Comparison of ENCODE assay signal across 8 mouse cellular contexts in genomic region chr8:75083846-75084245, GRCm38 (mm10). TPM values are rescaled to one million over a fixed set of nuclear protein-coding genes. Genes with fewer than 3 reads are reported as not detected.
DNase-seq lines count a peak whose midpoint lies in the region; ATAC-seq lines count a peak whose summit lies in the region.

No protein-coding gene starts in this region.

- H3K9ac ChIP-seq in intestine, embryonic 14.5 days (ENCODE audit: low read length), result no peak overlapping the region

- no peaks in the 10 kb centered on the region for H3K9me3 ChIP-seq in intestine, embryonic 14.5 days (ENCODE audit: control insufficient read depth, low read length)

- intact Hi-C loops in left cerebral cortex, postnatal 14 days (cut with DNase I), result no loop called here

- no peaks in the 10 kb centered on the region for H3K27me3 ChIP-seq in intestine, embryonic 14.5 days (replicated peaks; ENCODE audit: control insufficient read depth, insufficient read depth, low read length)

- H3K27ac ChIP-seq in intestine, embryonic 14.5 days (ENCODE audit: low read depth), result no peak overlapping the region

- no peak overlapping the region for H3K4me3 ChIP-seq in intestine, embryonic 14.5 days (ENCODE audit: low read depth, low read length)

- peak; percentile 97 to 98 for DNase-seq in adrenal gland, adult (ENCODE audit: inconsistent age in 2 of 2, low spot score in 1 of 2)
- peak; percentile 96 for DNase-seq in embryo, embryonic 11 days
- DNase-seq in gastrocnemius, postnatal 25 days, result peak; percentile 92
- peak; percentile 95 for DNase-seq in intestine, embryonic 14.5 days (ENCODE audit: low spot score)
- peak; percentile 82 to 95 for DNase-seq in left cerebral cortex, postnatal 14 days (ENCODE audit: low spot score in 2 of 2)
- peak; percentile 98 for DNase-seq in mesoderm, embryonic 11.5 days (ENCODE audit: low read depth, low spot score)
- peak; percentile 75 to 76 for DNase-seq in right cerebral cortex, postnatal 36 days (ENCODE audit: low spot score in 2 of 2)
- DNase-seq in yolk sac, embryonic 10.5 days (ENCODE audit: low spot score), result peak; percentile 96

- peak overlapping the region; percentile 41 for H3K4me2 ChIP-seq in intestine, embryonic 14.5 days (ENCODE audit: low read length)

- peak; percentile 96 for ATAC-seq in intestine, embryonic 14.5 days (replicated peaks; ENCODE audit: low FRiP score, low TSS enrichment, low read depth)

- H3K36me3 ChIP-seq in intestine, embryonic 14.5 days (ENCODE audit: control insufficient read depth, insufficient read depth, low read length), result no peaks in the 10 kb centered on the region

- H3K4me1 ChIP-seq in intestine, embryonic 14.5 days (replicated peaks; ENCODE audit: control insufficient read depth, insufficient read depth, low read length), result peaks cover 1% of the 10 kb centered on the region; the same call in 1 of the 2 replicates

- 2% methylated on average over 17 of the region's 17 CpGs for WGBS in intestine, embryonic 14.5 days

RNA-seq across cellular contexts. Expression of gene Hmox1, which starts 9.6 kb away (rescaled TPM):
- 1 to 10 TPM; 4.0 to 7.4 TPM for total RNA-seq in gastrocnemius, postnatal 25 days (2021)
- polyA plus RNA-seq in intestine, embryonic 14.5 days (2014; fragmentation: Nextera tagmentation; extraction: Ambion mirVana), result 8.8 and 10.1 TPM in 2 replicates
- 1 to 10 TPM; 4.3 to 5.1 TPM for total RNA-seq in left cerebral cortex, postnatal 14 days (2021)

RNA-seq across cellular contexts. Expression of gene Mcm5, which starts 25.5 kb away (rescaled TPM):
- total RNA-seq in gastrocnemius, postnatal 25 days (2021), result 1 to 10 TPM; 1.2 to 2.2 TPM
- 153 and 168 TPM in 2 replicates for polyA plus RNA-seq in intestine, embryonic 14.5 days (2014; fragmentation: Nextera tagmentation; extraction: Ambion mirVana)
- total RNA-seq in left cerebral cortex, postnatal 14 days (2021), result 1 to 10 TPM; 6.9 to 8.0 TPM

RNA-seq across cellular contexts. Expression of gene Tom1, which starts 50.3 kb away (rescaled TPM):
- total RNA-seq in gastrocnemius, postnatal 25 days (2021), result 10 to 100 TPM; 38.6 to 47.8 TPM
- polyA plus RNA-seq in intestine, embryonic 14.5 days (2014; fragmentation: Nextera tagmentation; extraction: Ambion mirVana), result 25.2 and 27.2 TPM in 2 replicates
- total RNA-seq in left cerebral cortex, postnatal 14 days (2021), result 10 to 100 TPM; 40.7 to 41.8 TPM
